Mouse (Mus musculus) kidney, postnatal 36 days (tissue): ENCODE results near the gene Psmd3.

Experiments used
- DNase-seq, 2 experiments: peaks; one replicate each; pipeline ENCODE4 v3.0.0; 2021 to 2022; ENCODE audit warnings: mixed read lengths in 2 of 2

Psmd3 gene

GRCm38 (mm10) chr11:98693201-98693600 lies 10.8 kb downstream of the Psmd3 start:
- peak in 1 of 2 experiments; percentile 35 for DNase-seq

GRCm38 (mm10) chr11:98693746-98694145 lies 11.4 kb downstream of the Psmd3 start:
- DNase-seq = no peak

- no peak for DNase-seq
Measured at GRCm38 (mm10) chr11:98694301-98694700, 11.9 kb downstream of the Psmd3 start.

- no peak for DNase-seq
Measured at GRCm38 (mm10) chr11:98695408-98695807, 13.1 kb downstream of the Psmd3 start.

- DNase-seq = peak in 1 of 2 experiments; percentile 57
Measured at GRCm38 (mm10) chr11:98696454-98697216, 14.3 kb downstream of the Psmd3 start.

GRCm38 (mm10) chr11:98697225-98697624 lies 14.9 kb downstream of the Psmd3 start:
- DNase-seq = peak; percentile 53 to 54

GRCm38 (mm10) chr11:98698849-98699640 lies 16.7 kb downstream of the Psmd3 start:
- DNase-seq = no peak

- DNase-seq = peak; percentile 83 to 91
Measured at GRCm38 (mm10) chr11:98699911-98700310, 17.6 kb downstream of the Psmd3 start.

- DNase-seq = no peak
Measured at GRCm38 (mm10) chr11:98701213-98701670, 18.9 kb downstream of the Psmd3 start, which contains the start of gene Csf3. TSS of gene Csf3 (plus strand) at chr11:98701263.

- no peak for DNase-seq
Measured at GRCm38 (mm10) chr11:98702323-98702722, 20.0 kb downstream of the Psmd3 start.

GRCm38 (mm10) chr11:98705021-98705420 lies 22.7 kb downstream of the Psmd3 start:
- DNase-seq = no peak

GRCm38 (mm10) chr11:98707401-98708281 lies 25.3 kb downstream of the Psmd3 start:
- peak; percentile 76 to 77 for DNase-seq

- DNase-seq = peak; percentile 39 to 73
Measured at GRCm38 (mm10) chr11:98708282-98708956, 26.1 kb downstream of the Psmd3 start.

GRCm38 (mm10) chr11:98709001-98709741 lies 26.8 kb downstream of the Psmd3 start:
- peak; percentile 84 to 89 for DNase-seq

GRCm38 (mm10) chr11:98710416-98711045 lies 28.2 kb downstream of the Psmd3 start:
- DNase-seq = peak; percentile 86 to 95

GRCm38 (mm10) chr11:98711046-98711434 lies 28.7 kb downstream of the Psmd3 start:
- DNase-seq = no peak

GRCm38 (mm10) chr11:98712009-98712408 lies 29.7 kb downstream of the Psmd3 start:
- peak; percentile 49 to 57 for DNase-seq

GRCm38 (mm10) chr11:98713703-98714102 lies 31.3 kb downstream of the Psmd3 start:
- DNase-seq = peak; percentile 42 to 60

GRCm38 (mm10) chr11:98715946-98716345 lies 33.6 kb downstream of the Psmd3 start:
- no peak for DNase-seq

- DNase-seq = peak; percentile 60 to 86
Measured at GRCm38 (mm10) chr11:98717904-98718303, 35.5 kb downstream of the Psmd3 start.

GRCm38 (mm10) chr11:98720756-98721155 lies 38.4 kb downstream of the Psmd3 start:
- DNase-seq = no peak
